Comparison of ENCODE assay signal across 16 mouse cellular contexts in genomic region chr12:117214919-117215318, GRCm38 (mm10).
DNase-seq lines count a peak whose midpoint lies in the region; ATAC-seq lines count a peak whose summit lies in the region.
"Had no signal": no experiment of that assay in that cellular context is flagged by ENCODE, and none has a peak within 500 bp of the region (broad histone marks: within the 10 kb centered on the region; RNA-seq: fewer than 3 reads in every experiment).

No protein-coding gene starts in this region.

- WGBS in midbrain, embryonic 14.5 days: 67% methylated on average over 5 of the region's 5 CpGs
- 87% methylated on average over 5 of the region's 5 CpGs for WGBS in midbrain, embryonic 10.5 days
- 65% methylated on average over 5 of the region's 5 CpGs for WGBS in hindbrain, embryonic 14.5 days
- 63% methylated on average over 5 of the region's 5 CpGs for WGBS in neural tube, embryonic 14.5 days
- 77% methylated on average over 5 of the region's 5 CpGs for WGBS in heart, embryonic 12.5 days

- H3K36me3 ChIP-seq in midbrain, embryonic 14.5 days (ENCODE audit: control insufficient read depth, insufficient read depth, low read length): peaks cover 77% of the 10 kb centered on the region
- H3K36me3 ChIP-seq in midbrain, embryonic 10.5 days: peaks cover 100% of the 10 kb centered on the region
- H3K36me3 ChIP-seq in hindbrain, embryonic 14.5 days (replicated peaks; ENCODE audit: control insufficient read depth, insufficient read depth): peaks cover 42% of the 10 kb centered on the region
- H3K36me3 ChIP-seq in neural tube, embryonic 14.5 days (ENCODE audit: control insufficient read depth, insufficient read depth, low read length): no peaks in the 10 kb centered on the region
- no peaks in the 10 kb centered on the region for H3K36me3 ChIP-seq in heart, embryonic 12.5 days
- H3K36me3 ChIP-seq: heart, embryonic 15.5 days; limb, embryonic 15.5 days had no signal

- H3K4me3 ChIP-seq in midbrain, embryonic 14.5 days (replicated peaks; ENCODE audit: low read depth, low read length): no peak overlapping the region
- no peak overlapping the region for H3K4me3 ChIP-seq in midbrain, embryonic 10.5 days
- no peak overlapping the region for H3K4me3 ChIP-seq in hindbrain, embryonic 14.5 days (replicated peaks; ENCODE audit: low read length)
- no peak overlapping the region for H3K4me3 ChIP-seq in neural tube, embryonic 14.5 days (ENCODE audit: low read depth, low read length)
- no peak overlapping the region for H3K4me3 ChIP-seq in heart, embryonic 12.5 days
- H3K4me3 ChIP-seq: heart, embryonic 15.5 days; limb, embryonic 15.5 days; myocyte had no signal

- no peaks in the 10 kb centered on the region for H3K27me3 ChIP-seq in midbrain, embryonic 14.5 days (ENCODE audit: control insufficient read depth, insufficient read depth, low read length)
- H3K27me3 ChIP-seq in midbrain, embryonic 10.5 days (ENCODE audit: low read depth, poor library complexity, severe bottlenecking): no peaks in the 10 kb centered on the region
- H3K27me3 ChIP-seq in hindbrain, embryonic 14.5 days (ENCODE audit: control insufficient read depth, insufficient read depth, low read length): no peaks in the 10 kb centered on the region
- H3K27me3 ChIP-seq in neural tube, embryonic 14.5 days (ENCODE audit: control insufficient read depth, insufficient read depth, low read length): no peaks in the 10 kb centered on the region
- H3K27me3 ChIP-seq in heart, embryonic 12.5 days (replicated peaks): 0 out of 2 replicates have a peak, but pooled peaks cover 1% of the 10 kb centered on the region
- H3K27me3 ChIP-seq: heart, embryonic 15.5 days; limb, embryonic 15.5 days; Patski had no signal

- H3K4me2 ChIP-seq in midbrain, embryonic 14.5 days (ENCODE audit: low read length): no peak overlapping the region
- H3K4me2 ChIP-seq in hindbrain, embryonic 14.5 days (replicated peaks): no peak overlapping the region
- H3K4me2 ChIP-seq in neural tube, embryonic 14.5 days (ENCODE audit: low read depth, low read length): no peak overlapping the region
- no peak overlapping the region for H3K4me2 ChIP-seq in heart, embryonic 12.5 days
- H3K4me2 ChIP-seq: heart, embryonic 15.5 days; limb, embryonic 15.5 days had no signal

- H3K27ac ChIP-seq in midbrain, embryonic 14.5 days (replicated peaks; ENCODE audit: low read depth, low read length): peak overlapping the region; percentile 47; the same call in 1 of the 2 replicates
- no peak overlapping the region for H3K27ac ChIP-seq in midbrain, embryonic 10.5 days (replicated peaks)
- no peak overlapping the region for H3K27ac ChIP-seq in hindbrain, embryonic 14.5 days
- no peak overlapping the region for H3K27ac ChIP-seq in neural tube, embryonic 14.5 days (ENCODE audit: low read depth, low read length)
- H3K27ac ChIP-seq in heart, embryonic 12.5 days (ENCODE audit: poor library complexity, severe bottlenecking): no peak overlapping the region
- H3K27ac ChIP-seq: heart, embryonic 15.5 days; kidney, postnatal 0 days; limb, embryonic 15.5 days had no signal

- peak; percentile 28 to 41 for DNase-seq in frontal cortex, postnatal 10 days (ENCODE audit: low spot score in 2 of 2)
- peak; percentile 77 for DNase-seq in midbrain, embryonic 14.5 days
- DNase-seq in midbrain, embryonic 10.5 days (ENCODE audit: low spot score): no peak
- peak; percentile 70 for DNase-seq in hindbrain, embryonic 14.5 days (ENCODE audit: low spot score)
- no peak for DNase-seq in kidney, adult 8-10 months
- DNase-seq: adrenal gland, postnatal 25 days; cerebellum, adult 11-12 months; lung, adult 2 months had no signal

- peaks cover 11% of the 10 kb centered on the region; the same call in 1 of the 2 replicates for H3K4me1 ChIP-seq in midbrain, embryonic 14.5 days (ENCODE audit: control insufficient read depth, insufficient read depth, low read length)
- no peaks in the 10 kb centered on the region for H3K4me1 ChIP-seq in midbrain, embryonic 10.5 days
- no peaks in the 10 kb centered on the region; the same call in 1 of the 2 replicates for H3K4me1 ChIP-seq in hindbrain, embryonic 14.5 days (replicated peaks; ENCODE audit: control insufficient read depth, insufficient read depth, low read length)
- no peaks in the 10 kb centered on the region for H3K4me1 ChIP-seq in neural tube, embryonic 14.5 days (ENCODE audit: control insufficient read depth, insufficient read depth, low read length)
- H3K4me1 ChIP-seq in heart, embryonic 12.5 days (replicated peaks): no peaks in the 10 kb centered on the region
- H3K4me1 ChIP-seq: heart, embryonic 15.5 days; limb, embryonic 15.5 days had no signal

- no peak for ATAC-seq in frontal cortex, adult (ENCODE audit: low TSS enrichment)
- ATAC-seq in midbrain, embryonic 14.5 days (ENCODE audit: low FRiP score, low TSS enrichment): 0 out of 2 replicates have a peak, but pooled peaks have one; percentile 35
- 0 out of 2 replicates have a peak, but pooled peaks have one; percentile 15 for ATAC-seq in hindbrain, embryonic 14.5 days (ENCODE audit: low FRiP score)
- peak; percentile 44; the same call in 1 of the 2 replicates for ATAC-seq in neural tube, embryonic 14.5 days (ENCODE audit: low read depth)
- ATAC-seq in heart, embryonic 12.5 days (ENCODE audit: insufficient number of reproducible peaks, low FRiP score): no peak
- ATAC-seq: Patski had no signal

- H3K9me3 ChIP-seq in midbrain, embryonic 14.5 days (ENCODE audit: control insufficient read depth, low read length): no peaks in the 10 kb centered on the region
- no peaks in the 10 kb centered on the region for H3K9me3 ChIP-seq in midbrain, embryonic 10.5 days (replicated peaks)
- no peaks in the 10 kb centered on the region for H3K9me3 ChIP-seq in hindbrain, embryonic 14.5 days (ENCODE audit: control insufficient read depth, low read length)
- no peaks in the 10 kb centered on the region for H3K9me3 ChIP-seq in neural tube, embryonic 14.5 days (ENCODE audit: control insufficient read depth, low read length)
- H3K9me3 ChIP-seq in heart, embryonic 12.5 days (replicated peaks): no peaks in the 10 kb centered on the region
- H3K9me3 ChIP-seq: heart, embryonic 15.5 days; limb, embryonic 15.5 days had no signal

- no peak overlapping the region for H3K9ac ChIP-seq in midbrain, embryonic 14.5 days (replicated peaks; ENCODE audit: low read length)
- no peak overlapping the region for H3K9ac ChIP-seq in hindbrain, embryonic 14.5 days
- H3K9ac ChIP-seq in neural tube, embryonic 14.5 days (replicated peaks; ENCODE audit: low read depth, low read length): no peak overlapping the region
- no peak overlapping the region for H3K9ac ChIP-seq in heart, embryonic 12.5 days
- H3K9ac ChIP-seq: heart, embryonic 15.5 days; limb, embryonic 15.5 days had no signal

Comparison
In these comparisons a context has a peak if more than half of its experiments do, and no peak if none do; other contexts are left out.
1. DNase-seq: peak in frontal cortex, postnatal 10 days (2 of 2), midbrain, embryonic 14.5 days (single experiment) and hindbrain, embryonic 14.5 days (single experiment); none in midbrain, embryonic 10.5 days (single experiment) and kidney, adult 8-10 months (0 of 2).
2. ATAC-seq: peak in midbrain, embryonic 14.5 days (single experiment), hindbrain, embryonic 14.5 days (single experiment) and neural tube, embryonic 14.5 days (single experiment); none in frontal cortex, adult (single experiment) and heart, embryonic 12.5 days (single experiment).